Mouse (Mus musculus) liver, embryonic 14.5 days (tissue): ENCODE measurements around the gene Tex2. TPM values are rescaled to one million over a fixed set of nuclear protein-coding genes. Genes with fewer than 3 reads are reported as not detected.
"Not testable (repeated sequence)": the region's sequence is repeated elsewhere in the genome, so short reads cannot be mapped to it uniquely, and the experiment has no call there.

ENCODE experiments used
- ATAC-seq: fragments of 200-750 bp; cut with Nextera tagmentation; 2 replicates; pipeline ENCODE4 v1.8.0; 2017; ENCODE audit warnings: moderate number of reproducible peaks, mild to moderate bottlenecking, moderate library complexity; ENCODE audit not compliant: insufficient read depth
- DNase-seq, 3 experiments: peaks; one replicate each; pipeline ENCODE4 v3.0.0-alpha.2; 2012 to 2013; ENCODE audit warnings: low read depth in 3 of 3, low spot score in 3 of 3
- H3K27ac ChIP-seq: fragments of 300-500 bp; sonication (generic); 2 replicates; pipeline ENCODE4 v1.5.1; 2014; ENCODE audit warnings: moderate library complexity, mild to moderate bottlenecking, control low read depth, inconsistent platforms
- H3K27me3 ChIP-seq: fragments of 300-500 bp; sonication (generic); 2 replicates; pipeline ENCODE4 v1.6.1; 2014; ENCODE audit warnings: mild to moderate bottlenecking, low read length, moderate library complexity; ENCODE audit not compliant: control insufficient read depth, insufficient read depth
- H3K36me3 ChIP-seq: fragments of 300-500 bp; sonication (generic); replicated peaks from 2 replicates; pipeline ENCODE4 v1.6.1; 2014; ENCODE audit warnings: low read depth; ENCODE audit not compliant: control insufficient read depth, insufficient read depth
- H3K4me1 ChIP-seq, 2 experiments: fragments of 200-500 bp in 1 of 2; fragments of 300-500 bp in 1 of 2; sonication (generic) in 1 of 2; replicated peaks; 2 replicates each; pipeline ENCODE4 v1.6.1; 2012 to 2014; ENCODE audit warnings: antibody characterized with exemption in 1 of 2, inconsistent platforms in 1 of 2, low read length in 1 of 2; ENCODE audit not compliant: control insufficient read depth in 2 of 2, insufficient read depth in 2 of 2
- H3K4me2 ChIP-seq: fragments of 300-500 bp; sonication (generic); 2 replicates; pipeline ENCODE4 v1.6.1; 2014; ENCODE audit warnings: low read depth, mild to moderate bottlenecking, control low read depth, moderate library complexity
- H3K4me3 ChIP-seq, 2 experiments: fragments of 200-500 bp in 1 of 2; fragments of 300-500 bp in 1 of 2; sonication (generic) in 1 of 2; 2 replicates each; pipeline ENCODE4 v1.5.1; 2012 to 2014; ENCODE audit warnings: low read depth in 2 of 2, low read length in 2 of 2, mild to moderate bottlenecking in 2 of 2, control low read depth in 1 of 2, inconsistent platforms in 1 of 2, moderate library complexity in 1 of 2; ENCODE audit not compliant: insufficient read depth in 1 of 2
- H3K9ac ChIP-seq: fragments of 300-500 bp; sonication (generic); replicated peaks from 2 replicates; pipeline ENCODE4 v1.6.1; 2014; ENCODE audit warnings: mild to moderate bottlenecking, control low read depth, moderate library complexity
- H3K9me3 ChIP-seq: fragments of 300-500 bp; sonication (generic); 2 replicates; pipeline ENCODE4 v1.6.1; 2016; ENCODE audit warnings: low read length, mixed read lengths; ENCODE audit not compliant: control insufficient read depth
- CTCF ChIP-seq: IDR thresholded peaks from 2 replicates; pipeline ENCODE4 v1.5.1; 2016; ENCODE audit warnings: antibody characterized with exemption, low read depth, control low read depth
- EP300 ChIP-seq: IDR thresholded peaks from 2 replicates; pipeline ENCODE4 v1.6.1; 2016; ENCODE audit warnings: antibody characterized with exemption, low read depth
- WGBS: fragments of 180-500 bp; shearing (Covaris S2); extraction: QIAGEN DNeasy Blood & Tissue Kit; methylation state at CpG from one replicate; pipeline ENCODE4 v1.1.7; 2014; ENCODE audit not compliant: insufficient replicate concordance; 5-methylcytosine and 5-hydroxymethylcytosine counted together
- polyA plus RNA-seq, 2 experiments: library from polyadenylated mRNA; depleted of rRNA in 1 of 2; stranded (reverse) in 1 of 2; unstranded in 1 of 2; fragments of >200 nt; fragmentation: Nextera tagmentation in 1 of 2; extraction: Ambion mirVana in 1 of 2; gene quantifications; 2 replicates each; pipeline versions ENCODE4 v1.2.1 to v1.2.3; 2012 to 2014

The Tex2 gene
- polyA plus RNA-seq, 2 experiments, result 5.9 to 7.9 TPM

- no peak overlapping the region for H3K9ac ChIP-seq
- H3K27me3 ChIP-seq, result no peaks in the 10 kb centered on the region
- TF ChIP-seq EP300, result no peak
- TF ChIP-seq CTCF, result no peak
- no peaks in the 10 kb centered on the region for H3K9me3 ChIP-seq
- no peak overlapping the region for H3K27ac ChIP-seq
- ATAC-seq (no peak), DNase-seq (no peak)
- 40% methylated on average over 14 of the region's 14 CpGs for WGBS
- H3K4me1 ChIP-seq, result peaks cover 0 to 11% of the 10 kb centered on the region in 2 experiments; a peak in 2 of 4 replicates
- H3K36me3 ChIP-seq, result no peaks in the 10 kb centered on the region
- H3K4me3 ChIP-seq, result no peak overlapping the region
- no peak overlapping the region for H3K4me2 ChIP-seq
Measured at GRCm38 (mm10) chr11:106658051-106658880, 45.0 kb upstream of the Tex2 start.

DNA sequence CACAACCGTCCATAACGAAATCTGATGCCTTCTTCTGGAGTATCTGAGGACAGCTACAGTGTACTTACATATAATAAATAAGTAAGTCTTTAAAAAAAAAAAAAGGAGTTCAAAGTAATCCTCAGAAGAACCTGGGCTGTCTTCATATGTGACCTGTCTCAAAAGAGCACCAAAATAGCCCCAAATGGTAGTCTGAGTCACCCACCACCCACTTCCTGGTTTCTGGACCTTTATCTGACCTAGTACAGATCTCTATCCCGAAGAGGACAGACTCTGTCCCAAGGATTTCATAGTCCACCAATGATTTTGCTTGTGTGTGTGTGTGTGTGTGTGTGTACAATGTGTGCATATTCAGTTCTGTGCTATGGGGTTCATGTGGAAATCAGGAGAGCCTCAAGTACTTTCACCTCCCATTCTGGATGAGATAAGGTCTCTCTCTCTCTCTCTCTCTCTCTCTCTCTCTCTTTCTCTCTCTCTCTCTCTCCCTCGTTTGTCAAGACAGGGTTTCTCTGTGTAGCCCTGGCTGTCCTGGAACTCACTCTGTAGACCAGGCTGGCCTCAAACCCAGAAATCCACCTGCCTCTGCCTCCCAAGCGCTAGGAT lies 43.8 kb upstream of the Tex2 start:
- H3K27me3 ChIP-seq, DNase-seq, H3K9me3 ChIP-seq, H3K4me2 ChIP-seq, H3K4me3 ChIP-seq, H3K9ac ChIP-seq, ATAC-seq, H3K27ac ChIP-seq, H3K36me3 ChIP-seq: not testable (repeated sequence)
- 49% methylated on average over 5 of the region's 5 CpGs for WGBS
- H3K4me1 ChIP-seq, result peaks cover 0 to 11% of the 10 kb centered on the region in 2 experiments; a peak in 2 of 4 replicates

DNA sequence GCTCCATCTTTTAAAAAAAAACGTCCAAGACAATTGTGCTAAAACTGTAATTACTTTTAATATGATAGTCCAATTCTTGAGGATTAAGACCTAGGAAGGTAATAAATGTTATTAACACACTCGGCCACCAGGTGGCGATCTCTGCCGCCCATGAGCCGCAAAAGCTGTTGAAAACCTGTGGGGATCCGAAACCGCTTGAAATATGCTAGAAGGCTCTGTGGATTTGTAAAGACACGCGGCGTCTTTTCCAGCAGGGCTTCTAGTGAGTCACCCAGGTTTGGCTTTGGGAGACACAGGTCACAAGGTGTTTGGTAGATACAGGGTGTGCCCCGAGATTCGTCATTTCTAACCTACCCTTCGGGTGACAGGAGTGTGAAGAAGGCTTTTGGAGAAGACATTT lies 35.1 kb upstream of the Tex2 start:
- no peak overlapping the region for H3K4me3 ChIP-seq
- DNase-seq (peak; percentile 30 to 54 (median 33)), ATAC-seq (no peak)
- no peak overlapping the region for H3K9ac ChIP-seq
- H3K36me3 ChIP-seq, result no peaks in the 10 kb centered on the region
- 17% methylated on average over 13 of the region's 13 CpGs for WGBS
- H3K27me3 ChIP-seq, result no peaks in the 10 kb centered on the region
- H3K4me2 ChIP-seq, result peak overlapping the region; percentile 12; the same call in 1 of the 2 replicates
- peaks cover 0 to 2% of the 10 kb centered on the region in 2 experiments; a peak in 1 of 4 replicates for H3K4me1 ChIP-seq
- TF ChIP-seq EP300 (no peak), CTCF (peak; percentile 91)
- H3K27ac ChIP-seq, result no peak overlapping the region
- no peaks in the 10 kb centered on the region for H3K9me3 ChIP-seq

DNA sequence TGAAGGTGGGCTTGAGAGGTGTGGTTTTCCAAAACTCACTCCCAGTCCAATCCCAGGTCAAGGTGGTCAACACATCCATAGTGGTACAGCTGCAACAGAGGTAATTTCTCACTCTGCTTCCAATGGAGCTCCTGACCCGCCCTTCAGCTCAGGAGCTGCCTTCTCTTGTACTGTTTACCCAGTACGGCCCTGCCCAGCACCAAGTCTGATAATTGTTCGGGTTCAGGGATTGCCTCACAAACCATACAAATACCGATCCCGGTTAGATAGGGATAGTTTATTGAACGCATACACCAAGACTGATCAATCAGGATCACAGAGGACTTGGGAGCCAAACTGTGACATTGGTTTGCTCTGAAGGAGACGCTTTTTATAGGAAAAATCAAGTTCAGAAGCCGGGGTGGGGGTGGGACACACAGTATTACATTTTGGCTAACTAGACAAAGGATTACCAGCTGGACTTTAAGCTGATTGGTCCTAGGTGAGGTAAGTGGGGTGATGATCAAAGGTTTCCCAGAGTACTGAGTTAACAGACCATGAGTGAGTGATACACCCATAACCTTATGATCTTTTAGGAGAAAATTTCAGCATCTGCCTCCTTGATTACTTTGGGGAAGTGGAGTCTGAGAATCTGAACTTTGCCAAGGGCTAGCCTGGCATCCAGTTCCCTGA lies 29.9 kb upstream of the Tex2 start:
- Histone ChIP-seq H3K4me1 (peaks cover 0 to 7% of the 10 kb centered on the region in 2 experiments; a peak in 2 of 4 replicates), H3K4me3 (no peak overlapping the region), H3K9ac (no peak overlapping the region), H3K36me3 (no peaks in the 10 kb centered on the region), H3K27ac (no peak overlapping the region), H3K27me3 (no peaks in the 10 kb centered on the region), H3K9me3 (no peaks in the 10 kb centered on the region), H3K4me2 (no peak overlapping the region)
- 0 out of 2 replicates have a peak, but pooled peaks have one; percentile 31 for ATAC-seq
- TF ChIP-seq EP300, result no peak
- no peak for TF ChIP-seq CTCF
- DNase-seq, result no peak
- WGBS, result 59% methylated on average over 8 of the region's 8 CpGs

GRCm38 (mm10) chr11:106641580-106641979 lies 28.4 kb upstream of the Tex2 start:
- no peak for TF ChIP-seq EP300
- TF ChIP-seq CTCF, result no peak
- peaks cover 0 to 7% of the 10 kb centered on the region in 2 experiments; a peak in 2 of 4 replicates for H3K4me1 ChIP-seq
- no peak overlapping the region for H3K9ac ChIP-seq
- no peaks in the 10 kb centered on the region for H3K9me3 ChIP-seq
- no peaks in the 10 kb centered on the region for H3K36me3 ChIP-seq
- ATAC-seq (no peak), DNase-seq (no peak)
- no peaks in the 10 kb centered on the region for H3K27me3 ChIP-seq
- 17% methylated on average over 1 of the region's 1 CpGs for WGBS
- H3K4me2 ChIP-seq, result no peak overlapping the region
- H3K4me3 ChIP-seq, result no peak overlapping the region
- no peak overlapping the region for H3K27ac ChIP-seq
